Mouse (Mus musculus) hindbrain, embryonic 11.5 days (tissue): Measurements from ENCODE around the gene Smpd1. TPM values are rescaled to one million over a fixed set of nuclear protein-coding genes. Genes with fewer than 3 reads are reported as not detected.
A peak's percentile ranks its signal among the peaks of the same experiment; 100 is the strongest.

Source experiments
- ATAC-seq: fragments of 200-750 bp; cut with Nextera tagmentation; 2 replicates; pipeline ENCODE4 v1.8.0; 2017; ENCODE audit warnings: mild to moderate bottlenecking, moderate TSS enrichment, moderate library complexity; ENCODE audit not compliant: low FRiP score
- DNase-seq: peaks from one replicate; pipeline ENCODE4 v3.0.0-alpha.2; 2015; ENCODE audit warnings: low spot score
- H3K27ac ChIP-seq: fragments of 300-500 bp; sonication (generic); 2 replicates; pipeline ENCODE4 v1.5.1; 2014; ENCODE audit warnings: mild to moderate bottlenecking, low read depth, low read length
- H3K27me3 ChIP-seq: fragments of 300-500 bp; sonication (generic); 2 replicates; pipeline ENCODE4 v1.6.1; 2014; ENCODE audit warnings: mild to moderate bottlenecking, low read length, moderate library complexity, mixed read lengths; ENCODE audit not compliant: control insufficient read depth, insufficient read depth
- H3K36me3 ChIP-seq: fragments of 300-500 bp; sonication (generic); 2 replicates; pipeline ENCODE4 v1.6.1; 2014; ENCODE audit warnings: mild to moderate bottlenecking, low read length, moderate library complexity, mixed read lengths; ENCODE audit not compliant: control insufficient read depth, insufficient read depth
- H3K4me1 ChIP-seq: fragments of 300-500 bp; sonication (generic); replicated peaks from 2 replicates; pipeline ENCODE4 v1.6.1; 2014; ENCODE audit warnings: low read length, mixed read lengths; ENCODE audit not compliant: control insufficient read depth, insufficient read depth
- H3K4me2 ChIP-seq: fragments of 300-500 bp; sonication (generic); replicated peaks from 2 replicates; pipeline ENCODE4 v1.6.1; 2014; ENCODE audit warnings: mild to moderate bottlenecking, low read depth, low read length
- H3K4me3 ChIP-seq: fragments of 300-500 bp; sonication (generic); 2 replicates; pipeline ENCODE4 v1.5.1; 2014; ENCODE audit warnings: low read depth, low read length
- H3K9ac ChIP-seq: fragments of 300-500 bp; sonication (generic); 2 replicates; pipeline ENCODE4 v1.6.1; 2014; ENCODE audit warnings: low read depth, low read length
- H3K9me3 ChIP-seq: fragments of 300-500 bp; sonication (generic); 2 replicates; pipeline ENCODE4 v1.6.1; 2016; ENCODE audit warnings: low read length; ENCODE audit not compliant: control insufficient read depth
- WGBS: fragments of 180-500 bp; shearing (Covaris S2); extraction: QIAGEN DNeasy Blood & Tissue Kit; methylation state at CpG from one replicate; pipeline ENCODE4 v1.1.7; 2014; 5-methylcytosine and 5-hydroxymethylcytosine counted together
- polyA plus RNA-seq: library from polyadenylated mRNA; unstranded; fragments of >200 nt; fragmentation: Nextera tagmentation; extraction: Ambion mirVana; gene quantifications from 2 replicates; pipeline ENCODE4 v1.2.1, GENCODE M21; 2014

The Smpd1 gene
- polyA plus RNA-seq, 1 experiment from 2014 or later = 52.5 TPM

GRCm38 (mm10) chr7:105568583-105568982 lies 14.4 kb downstream of the Smpd1 start:
- ATAC-seq = peak; percentile 62
- Histone ChIP-seq H3K9me3 (no peaks in the 10 kb centered on the region), H3K36me3 (peaks cover 9% of the 10 kb centered on the region; the same call in 1 of the 2 replicates), H3K27me3 (no peaks in the 10 kb centered on the region), H3K4me3 (0 out of 2 replicates have a peak overlapping the region, but pooled peaks have one; percentile 12), H3K9ac (no peak overlapping the region), H3K4me1 (peaks cover 13% of the 10 kb centered on the region), H3K27ac (peak overlapping the region; percentile 76), H3K4me2 (peak overlapping the region; percentile 37)
- 16% methylated on average over 7 of the region's 7 CpGs for WGBS
- no peak for DNase-seq

- Histone ChIP-seq H3K27me3 (no peaks in the 10 kb centered on the region), H3K4me3 (0 out of 2 replicates have a peak overlapping the region, but pooled peaks have one; percentile 12), H3K9me3 (no peaks in the 10 kb centered on the region), H3K27ac (peak overlapping the region; percentile 76), H3K4me2 (peak overlapping the region; percentile 37), H3K4me1 (peaks cover 13% of the 10 kb centered on the region), H3K36me3 (peaks cover 12% of the 10 kb centered on the region; the same call in 1 of the 2 replicates), H3K9ac (no peak overlapping the region)
- 6% methylated on average over 6 of the region's 6 CpGs for WGBS
- ATAC-seq (peak; percentile 82), DNase-seq (peak; percentile 65)
Observed at GRCm38 (mm10) chr7:105568988-105569471, 14.9 kb downstream of the Smpd1 start.

GRCm38 (mm10) chr7:105569512-105570496 lies 15.6 kb downstream of the Smpd1 start:
- Histone ChIP-seq H3K9me3 (no peaks in the 10 kb centered on the region), H3K4me1 (peaks cover 13% of the 10 kb centered on the region), H3K9ac (0 out of 2 replicates have a peak overlapping the region, but pooled peaks have one; percentile 37), H3K36me3 (peaks cover 12% of the 10 kb centered on the region; the same call in 1 of the 2 replicates), H3K27me3 (no peaks in the 10 kb centered on the region), H3K4me3 (no peak overlapping the region), H3K27ac (peak overlapping the region; percentile 76), H3K4me2 (peak overlapping the region; percentile 37)
- ATAC-seq (peak; percentile 46), DNase-seq (peak; percentile 30)
- WGBS = 31% methylated on average over 12 of the region's 12 CpGs

- 84% methylated on average over 4 of the region's 4 CpGs for WGBS
- Histone ChIP-seq H3K9me3 (no peaks in the 10 kb centered on the region), H3K27me3 (no peaks in the 10 kb centered on the region), H3K4me3 (no peak overlapping the region), H3K27ac (no peak overlapping the region), H3K36me3 (peaks cover 12% of the 10 kb centered on the region; the same call in 1 of the 2 replicates), H3K9ac (no peak overlapping the region), H3K4me1 (peaks cover 13% of the 10 kb centered on the region), H3K4me2 (no peak overlapping the region)
- ATAC-seq = no peak
- DNase-seq = no peak
Observed at GRCm38 (mm10) chr7:105570756-105571155, 16.6 kb downstream of the Smpd1 start.

GRCm38 (mm10) chr7:105572949-105573348 lies 18.8 kb downstream of the Smpd1 start:
- Histone ChIP-seq H3K27me3 (no peaks in the 10 kb centered on the region), H3K27ac (no peak overlapping the region), H3K9ac (no peak overlapping the region), H3K4me2 (no peak overlapping the region), H3K4me1 (peaks cover 13% of the 10 kb centered on the region), H3K9me3 (no peaks in the 10 kb centered on the region), H3K4me3 (no peak overlapping the region), H3K36me3 (0 out of 2 replicates have a peak, but pooled peaks cover 8% of the 10 kb centered on the region)
- ATAC-seq = no peak
- DNase-seq = no peak
- WGBS = 95% methylated on average over 8 of the region's 8 CpGs

GRCm38 (mm10) chr7:105574537-105574936 lies 20.4 kb downstream of the Smpd1 start:
- no peak for ATAC-seq
- WGBS = 87% methylated on average over 4 of the region's 4 CpGs

GRCm38 (mm10) chr7:105576166-105576748 lies 22.1 kb downstream of the Smpd1 start:
- Histone ChIP-seq H3K27ac (no peak overlapping the region), H3K4me2 (no peak overlapping the region)
- 80% methylated on average over 3 of the region's 3 CpGs for WGBS

More at GRCm38 (mm10) chr7:105574537-105574936, 20.4 kb downstream of the Smpd1 start:
- Histone ChIP-seq H3K9me3 (no peaks in the 10 kb centered on the region), H3K36me3 (0 out of 2 replicates have a peak, but pooled peaks cover 8% of the 10 kb centered on the region), H3K4me1 (peaks cover 3% of the 10 kb centered on the region), H3K4me3 (no peak overlapping the region), H3K27ac (no peak overlapping the region), H3K9ac (no peak overlapping the region), H3K27me3 (no peaks in the 10 kb centered on the region), H3K4me2 (no peak overlapping the region)
- no peak for DNase-seq

GRCm38 (mm10) chr7:105577377-105577871 lies 23.3 kb downstream of the Smpd1 start:
- ATAC-seq (no peak), DNase-seq (no peak)
- H3K4me3 ChIP-seq = no peak overlapping the region
- no peaks in the 10 kb centered on the region for H3K27me3 ChIP-seq
- no peaks in the 10 kb centered on the region for H3K9me3 ChIP-seq
- H3K4me2 ChIP-seq = no peak overlapping the region
- H3K27ac ChIP-seq = no peak overlapping the region
- no peak overlapping the region for H3K9ac ChIP-seq
- no peaks in the 10 kb centered on the region for H3K4me1 ChIP-seq
- H3K36me3 ChIP-seq = 0 out of 2 replicates have a peak, but pooled peaks cover 7% of the 10 kb centered on the region
- 92% methylated on average over 6 of the region's 6 CpGs for WGBS

More at GRCm38 (mm10) chr7:105576166-105576748, 22.1 kb downstream of the Smpd1 start:
- Histone ChIP-seq H3K4me3 (no peak overlapping the region), H3K4me1 (no peaks in the 10 kb centered on the region), H3K36me3 (0 out of 2 replicates have a peak, but pooled peaks cover 8% of the 10 kb centered on the region), H3K9ac (no peak overlapping the region), H3K27me3 (no peaks in the 10 kb centered on the region), H3K9me3 (no peaks in the 10 kb centered on the region)
- DNase-seq (no peak), ATAC-seq (no peak)
